Mouse (Mus musculus): ENCODE data around the gene Aak1.
"Not testable (repeated sequence)": the region's sequence is repeated elsewhere in the genome, so short reads cannot be mapped to it uniquely, and the experiment has no call there.

Aak1 gene

DNA sequence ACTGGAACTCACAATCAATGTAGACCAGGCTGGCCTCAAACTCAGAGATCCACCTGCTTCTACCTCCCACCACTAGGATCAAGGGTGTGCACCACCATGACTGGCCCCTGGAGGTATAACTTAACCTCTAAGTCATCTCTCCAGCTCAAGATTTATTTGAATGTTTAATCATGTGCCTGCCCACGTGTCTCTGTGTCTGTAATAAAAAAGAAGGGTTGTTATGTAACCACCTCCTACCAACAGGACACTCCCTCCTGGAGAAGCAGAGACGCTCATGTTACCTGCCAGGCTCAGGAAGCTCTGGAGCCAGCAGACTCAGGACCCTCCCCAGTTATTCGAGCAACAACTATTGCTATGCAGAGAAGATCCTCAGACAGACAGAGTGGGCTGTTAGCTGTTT lies 7.4 kb upstream of the Aak1 start:
- no peak for DNase-seq (ENCODE audit: low spot score)

DNA sequence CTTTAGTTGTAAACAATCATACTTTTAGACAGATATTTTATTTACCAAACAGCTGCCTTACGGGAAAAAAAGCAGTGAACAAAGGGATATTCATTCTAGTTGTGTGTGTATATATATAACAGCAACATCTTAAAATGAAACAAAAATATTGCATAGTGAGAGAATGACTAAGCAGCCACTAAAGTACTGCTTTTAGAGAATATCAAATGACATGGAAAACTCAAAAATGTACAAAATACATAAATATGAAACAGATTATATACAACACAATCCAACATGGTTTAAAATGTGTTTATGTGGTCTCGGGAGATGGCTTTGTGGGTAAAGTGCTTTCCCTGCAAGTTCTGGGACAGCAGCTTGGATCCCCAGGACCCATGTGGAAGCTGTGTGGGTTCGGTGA lies 5.7 kb upstream of the Aak1 start:
- no peak for DNase-seq (ENCODE audit: low spot score)

DNA sequence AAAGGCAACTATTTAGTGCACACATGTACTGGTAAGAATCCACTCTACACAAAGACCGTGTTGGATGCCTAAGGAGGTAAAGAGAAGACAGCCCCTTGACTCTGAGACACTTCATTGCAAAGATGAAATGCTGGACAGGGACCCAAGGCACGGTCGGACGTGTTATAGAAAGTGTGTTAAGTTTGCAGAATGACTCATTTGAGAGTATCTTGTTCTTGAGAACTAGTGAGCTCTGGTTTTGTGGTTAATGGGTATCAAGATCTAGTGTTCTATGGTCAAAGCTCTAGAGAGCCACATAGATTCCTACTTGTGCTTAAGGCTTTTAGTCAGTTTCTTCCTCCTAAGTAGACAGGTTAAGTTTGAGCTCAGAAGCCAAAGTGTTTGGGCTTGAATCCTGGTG lies 2.9 kb upstream of the Aak1 start:
- no peak for DNase-seq (ENCODE audit: low spot score)

DNA sequence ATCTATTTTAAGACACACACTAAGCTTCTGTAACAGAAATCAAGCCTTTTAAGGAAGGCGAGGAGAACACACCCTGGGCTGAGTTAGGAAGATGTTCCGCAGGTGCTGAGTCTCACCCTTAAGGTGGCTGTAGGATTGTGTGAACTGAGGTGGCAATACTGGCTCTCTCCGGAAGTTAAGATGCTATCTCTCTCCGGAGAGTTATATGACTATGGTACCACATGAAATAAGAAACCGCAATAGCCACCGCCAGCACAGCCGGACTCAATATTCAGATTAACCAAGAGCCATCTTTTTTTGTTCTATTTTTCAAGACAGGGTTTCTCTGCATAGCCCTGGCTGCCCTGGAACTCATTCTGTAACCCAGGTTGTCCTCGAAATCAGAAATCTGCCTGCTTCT lies 1.5 kb upstream of the Aak1 start:
- no peak for DNase-seq (ENCODE audit: low spot score)

DNA sequence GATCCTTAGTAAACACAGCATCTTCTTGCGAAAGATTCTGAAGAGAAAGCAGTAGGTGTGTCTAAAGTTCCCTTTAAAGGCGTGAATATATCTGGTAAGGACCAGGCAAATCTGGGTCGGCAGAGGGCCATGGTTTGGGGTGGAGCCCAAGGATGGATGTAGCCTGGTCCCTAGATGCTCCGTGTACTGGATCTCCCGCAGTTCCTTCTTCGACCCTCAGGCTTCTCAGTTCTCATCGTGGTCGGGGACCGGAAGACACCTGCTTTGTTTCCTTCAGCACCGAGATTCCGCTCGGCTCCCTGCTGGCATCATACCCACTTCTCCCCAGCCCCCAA lies 770 bp upstream of the Aak1 start:
- no peak for DNase-seq (ENCODE audit: low spot score)

DNA sequence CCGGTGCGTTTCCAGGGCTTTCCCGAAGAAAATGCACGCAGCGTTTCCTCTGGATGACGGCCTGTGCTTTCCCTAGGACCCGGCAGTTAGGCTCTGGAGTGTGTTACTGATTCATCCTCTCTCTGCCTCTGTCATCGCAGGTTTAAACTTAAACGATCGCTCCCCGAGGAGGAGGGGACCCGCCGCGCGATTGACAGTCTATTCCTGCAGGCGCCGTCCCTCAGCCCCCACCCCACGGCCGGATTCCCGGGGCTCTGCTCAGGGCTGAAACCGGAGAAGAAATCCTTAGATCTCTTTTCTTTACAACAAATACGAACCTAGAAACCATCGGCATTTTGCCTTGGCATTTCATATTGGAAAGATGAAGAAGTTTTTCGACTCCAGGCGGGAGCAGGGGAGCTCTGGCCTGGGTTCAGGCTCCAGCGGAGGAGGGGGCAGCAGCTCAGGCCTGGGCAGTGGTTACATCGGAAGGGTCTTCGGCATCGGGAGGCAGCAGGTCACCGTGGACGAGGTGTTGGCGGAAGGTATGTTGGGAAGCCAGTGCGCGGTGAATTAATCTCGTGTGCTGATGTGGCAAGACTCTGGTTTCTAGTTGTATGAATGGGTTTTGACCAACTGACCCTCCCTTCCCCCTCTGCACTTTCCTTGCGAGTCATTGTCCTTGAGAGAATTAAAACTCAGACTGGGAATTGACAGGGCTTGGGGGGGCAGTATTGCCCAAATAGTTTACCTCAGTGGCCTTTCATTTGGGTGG lies 552 bp downstream of the Aak1 start:
- DNase-seq (ENCODE audit: low spot score), result no peak

DNA sequence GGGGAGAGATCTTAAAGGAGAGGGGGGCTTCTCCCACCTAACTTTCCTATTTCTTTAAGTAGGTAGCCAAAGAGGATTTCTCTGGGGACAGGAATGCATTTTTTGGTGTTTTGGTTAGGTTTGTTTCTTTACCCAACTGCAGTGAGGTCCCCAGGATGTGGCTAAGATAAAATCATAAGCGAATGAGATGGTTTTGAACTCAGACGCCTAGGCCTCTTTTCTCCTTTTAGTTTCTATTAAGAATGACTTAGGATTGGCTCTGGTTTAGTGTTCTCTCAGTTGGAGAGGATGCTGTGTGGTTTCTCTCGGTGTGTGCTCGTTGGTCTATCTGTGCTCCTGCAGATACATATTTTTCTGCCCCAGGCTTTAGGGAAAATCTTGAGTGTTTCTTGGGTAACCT lies 1.3 kb downstream of the Aak1 start:
- no peak for DNase-seq (ENCODE audit: low spot score)

DNA sequence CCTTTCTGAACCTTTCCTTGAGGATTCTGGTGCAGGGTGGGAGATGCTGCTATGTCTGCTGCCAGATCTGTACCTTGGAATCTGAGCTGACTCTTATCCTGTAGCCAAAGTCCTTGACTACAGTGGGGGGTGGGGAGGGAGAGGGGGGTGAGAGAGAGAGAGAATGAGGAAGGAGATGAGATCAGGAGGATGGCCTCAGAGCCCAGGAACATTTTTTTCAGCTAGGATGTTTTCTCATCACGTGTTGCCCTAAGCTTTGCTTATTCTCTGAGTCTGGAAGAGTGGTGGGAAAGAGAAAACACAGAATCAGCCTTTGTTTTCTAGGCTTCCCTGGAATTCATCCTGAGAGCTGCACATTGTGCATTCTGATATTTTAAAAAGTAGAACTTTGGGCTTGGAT lies 2.2 kb downstream of the Aak1 start:
- DNase-seq (ENCODE audit: low spot score), result no peak

DNA sequence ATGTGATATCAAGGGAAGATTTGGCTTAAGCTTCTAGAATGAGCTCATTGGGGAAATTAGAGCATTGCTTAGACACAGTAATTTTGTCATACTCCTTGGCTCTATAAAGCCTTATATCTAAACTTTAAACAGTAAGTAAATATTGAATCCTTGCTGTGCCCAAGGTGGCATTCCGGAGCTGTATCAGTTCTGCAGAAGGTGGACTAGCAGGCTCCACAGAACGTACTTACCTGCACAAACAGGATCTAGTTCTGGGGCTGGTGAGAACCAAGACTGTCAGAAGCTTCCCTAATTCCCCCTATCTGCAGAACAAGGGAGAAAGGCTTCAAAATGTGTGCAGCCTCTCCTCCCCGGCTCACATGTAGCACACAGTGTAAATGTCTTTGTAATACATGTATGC lies 4.6 kb downstream of the Aak1 start:
- DNase-seq (ENCODE audit: low spot score), result no peak

DNA sequence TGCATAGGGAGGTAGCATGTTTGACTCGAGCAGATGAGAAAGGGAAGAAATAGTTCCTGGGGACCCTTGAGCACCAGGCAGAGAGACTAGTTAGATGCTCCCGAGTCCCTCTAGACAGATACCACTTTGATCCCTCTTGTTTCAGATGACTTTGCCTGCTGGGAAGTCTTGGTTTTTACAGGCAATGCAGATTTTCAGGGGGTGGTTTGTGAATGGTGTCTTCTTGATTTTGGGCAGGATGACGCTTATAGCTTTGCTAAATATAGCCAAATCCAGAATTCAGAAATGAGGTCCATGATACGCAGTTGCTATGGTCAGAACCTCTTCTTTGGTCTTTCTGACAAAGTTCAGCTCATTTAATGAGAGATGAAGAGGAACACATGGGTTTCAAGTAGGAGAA lies 5.6 kb downstream of the Aak1 start:
- DNase-seq (ENCODE audit: low spot score), result no peak

DNA sequence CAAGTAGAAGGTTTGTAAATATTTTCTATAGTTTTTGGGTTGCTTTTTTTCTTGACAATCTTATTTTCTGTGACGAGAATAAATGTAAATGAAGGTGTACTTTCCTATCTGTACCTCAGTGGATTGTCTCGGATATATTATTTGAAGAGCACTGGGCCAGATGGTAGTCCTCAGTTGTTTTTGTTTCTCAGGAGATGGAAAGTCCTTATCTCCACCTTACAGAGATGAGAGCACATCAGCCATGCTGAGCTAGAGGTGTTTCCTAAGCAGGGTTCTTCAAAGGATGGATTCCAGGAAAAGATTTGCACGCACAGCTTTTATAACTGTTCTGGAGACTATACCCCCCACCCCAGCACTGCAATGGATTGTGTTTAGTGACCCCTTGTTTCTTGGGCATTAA lies 9.3 kb downstream of the Aak1 start:
- no peak for DNase-seq (ENCODE audit: low spot score)

DNA sequence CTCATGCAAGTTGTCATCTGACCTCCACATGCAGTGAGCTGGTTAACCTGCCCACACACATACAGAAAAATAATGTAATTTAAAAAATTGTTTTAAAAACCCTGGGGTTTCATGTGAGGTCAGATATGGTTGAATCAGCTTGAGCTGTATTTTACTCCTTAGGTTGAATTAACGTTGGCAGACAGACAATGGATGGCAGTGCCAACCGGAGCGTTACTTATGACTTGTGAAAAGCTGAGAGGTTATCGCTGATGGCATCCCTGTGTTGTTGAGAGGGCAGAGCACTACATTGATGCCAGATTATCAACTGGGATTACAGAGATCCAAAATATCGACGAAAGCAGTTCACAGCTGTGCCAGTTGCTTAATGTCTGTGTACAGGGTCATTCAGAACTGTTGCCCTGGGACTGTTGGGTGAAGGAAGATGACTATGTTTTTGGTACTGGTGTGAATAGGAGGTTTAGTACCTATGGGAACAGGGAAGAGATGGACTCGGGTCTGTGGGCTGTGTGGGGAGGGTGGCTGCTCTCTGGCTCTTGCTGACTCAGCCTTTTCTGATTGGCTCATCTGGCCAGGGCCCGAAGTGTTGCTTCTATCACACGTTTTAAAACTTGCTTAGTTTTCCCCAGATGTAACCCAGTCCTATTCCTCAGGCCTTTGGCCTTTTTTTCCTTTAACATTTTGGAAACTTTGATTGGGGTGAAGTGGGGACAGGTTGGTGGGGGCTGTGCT lies 11.6 kb downstream of the Aak1 start:
- DNase-seq (ENCODE audit: low spot score), result no peak

DNA sequence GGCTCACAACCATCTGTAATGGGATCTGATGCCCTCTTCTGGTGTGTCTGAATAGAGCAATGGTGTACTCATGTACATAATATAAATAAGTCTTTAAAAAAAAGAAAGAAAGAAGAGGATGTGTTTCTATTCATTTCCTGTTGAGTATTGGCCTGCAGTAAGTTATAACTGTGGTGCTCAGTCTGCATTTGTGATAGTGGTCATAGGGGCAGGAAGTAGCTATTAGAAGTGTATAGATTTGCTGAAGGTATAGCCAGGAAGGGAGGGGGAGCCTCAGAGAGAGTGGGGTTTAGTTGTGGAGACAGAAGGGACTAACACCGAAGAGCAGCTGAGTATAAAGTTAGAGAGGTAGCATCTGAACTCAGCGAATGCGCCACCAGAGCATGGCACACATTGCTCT lies 15.0 kb downstream of the Aak1 start:
- DNase-seq (ENCODE audit: low spot score), result no peak

DNA sequence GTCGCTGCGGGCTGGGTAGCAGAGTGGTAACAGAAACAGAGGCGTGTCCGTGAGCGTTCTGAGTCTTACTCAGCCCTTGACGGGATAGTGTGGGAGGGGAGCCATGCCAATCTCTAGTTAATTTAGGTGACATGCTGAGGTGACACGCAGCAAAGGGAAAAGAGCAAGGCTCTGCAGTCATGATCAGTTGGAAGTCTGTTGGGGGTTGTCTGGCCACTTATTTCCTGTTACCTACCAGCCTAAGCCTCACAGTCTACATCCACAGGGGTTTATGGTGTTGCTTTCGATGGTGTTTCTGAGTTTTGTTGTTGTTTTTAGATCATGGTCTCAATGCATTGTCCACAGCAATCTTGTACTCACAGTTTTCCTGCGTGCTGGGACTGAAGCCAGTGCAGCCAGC lies 21.0 kb downstream of the Aak1 start:
- no peak for DNase-seq (ENCODE audit: low spot score)

DNA sequence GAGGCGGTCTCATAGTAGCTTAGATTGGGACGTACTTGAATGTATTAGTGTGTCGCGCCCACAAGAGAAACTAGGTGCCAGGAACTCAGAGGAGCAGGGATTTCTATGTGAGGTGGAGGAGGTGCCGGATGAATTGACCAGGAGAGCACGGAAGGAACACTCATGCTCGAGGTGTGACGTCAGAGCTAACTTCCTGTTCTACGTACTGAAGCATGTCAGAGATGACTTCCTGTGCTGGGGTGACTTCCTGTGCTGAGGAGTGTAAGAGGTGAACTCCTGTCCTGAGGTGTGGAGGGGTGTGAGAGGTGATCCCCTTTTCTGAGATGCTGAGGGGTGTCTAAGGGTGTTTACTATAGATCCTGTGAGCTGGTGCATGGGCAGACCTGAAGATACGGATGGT lies 22.5 kb downstream of the Aak1 start:
- no peak for DNase-seq (ENCODE audit: low spot score)

DNA sequence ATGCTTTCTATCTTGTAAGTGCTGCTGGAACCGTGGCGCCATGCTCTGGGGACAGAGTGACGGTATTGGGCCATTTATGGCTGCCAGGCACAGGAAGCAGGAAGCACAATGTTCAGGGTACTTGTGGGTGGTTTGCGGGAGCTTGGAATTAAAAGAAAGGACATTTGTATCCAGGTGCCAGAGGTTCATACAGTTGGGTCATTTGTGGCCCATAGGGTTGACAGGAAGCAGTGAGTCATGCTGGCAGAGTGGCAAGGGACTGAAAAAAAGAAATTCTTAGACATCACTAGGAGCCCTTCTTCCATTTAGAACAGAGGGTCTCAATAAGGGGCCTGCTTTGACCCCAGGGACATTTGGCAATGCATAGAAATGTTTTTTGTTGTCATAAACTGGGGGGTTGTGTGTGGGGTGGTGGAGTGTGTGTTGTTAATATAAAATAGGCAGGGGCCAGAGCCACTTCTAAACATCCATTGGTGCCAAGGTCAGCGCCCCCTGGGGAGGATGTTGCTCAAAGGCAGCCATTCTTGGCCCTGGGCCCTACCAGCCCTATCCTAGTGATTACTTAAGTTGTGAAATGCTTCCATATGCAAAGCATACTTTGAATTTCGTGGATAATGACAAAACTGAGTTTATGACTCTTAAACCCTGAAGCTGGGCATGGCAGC lies 25.5 kb downstream of the Aak1 start:
- DNase-seq (ENCODE audit: low spot score), result no peak

DNA sequence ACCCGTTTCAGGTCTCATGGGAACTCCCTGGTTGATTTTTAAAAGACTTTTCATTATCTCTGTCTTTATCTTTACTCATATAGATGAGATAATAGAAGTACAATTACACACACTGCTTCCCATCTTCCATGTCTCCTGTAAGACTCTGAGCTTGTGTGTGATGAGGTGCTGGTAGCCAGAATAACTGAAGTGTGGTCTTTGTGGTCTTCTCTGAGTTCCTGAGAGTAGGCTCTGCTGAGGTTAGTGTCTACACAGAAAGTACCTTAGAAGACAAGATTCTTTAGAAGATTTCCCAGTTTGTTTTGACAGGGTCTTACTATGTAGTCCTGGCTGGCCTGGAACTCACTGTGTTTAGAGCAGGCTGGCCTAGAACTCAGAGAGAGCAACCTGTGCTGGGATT lies 27.1 kb downstream of the Aak1 start:
- no peak for DNase-seq (ENCODE audit: low spot score)

DNA sequence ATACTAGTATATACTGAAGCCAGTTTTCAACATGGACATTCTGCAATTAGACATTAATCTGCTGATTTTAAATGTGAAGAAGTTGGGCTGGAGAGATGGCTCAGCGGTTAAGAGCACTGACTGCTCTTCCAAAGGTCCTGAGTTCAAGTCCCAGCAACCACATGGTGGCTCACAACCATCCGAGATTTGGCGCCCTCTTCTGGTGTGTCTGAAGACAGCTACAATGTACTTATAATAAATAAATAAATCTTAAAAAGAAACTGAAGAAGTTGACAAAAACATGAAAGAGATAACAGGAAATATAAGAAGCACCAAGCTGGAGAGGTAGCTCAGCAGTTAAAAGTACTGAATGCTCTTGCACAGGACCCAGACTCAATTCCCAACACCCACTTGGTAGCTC lies 29.3 kb downstream of the Aak1 start:
- DNase-seq (ENCODE audit: low spot score), result not testable (repeated sequence)

DNA sequence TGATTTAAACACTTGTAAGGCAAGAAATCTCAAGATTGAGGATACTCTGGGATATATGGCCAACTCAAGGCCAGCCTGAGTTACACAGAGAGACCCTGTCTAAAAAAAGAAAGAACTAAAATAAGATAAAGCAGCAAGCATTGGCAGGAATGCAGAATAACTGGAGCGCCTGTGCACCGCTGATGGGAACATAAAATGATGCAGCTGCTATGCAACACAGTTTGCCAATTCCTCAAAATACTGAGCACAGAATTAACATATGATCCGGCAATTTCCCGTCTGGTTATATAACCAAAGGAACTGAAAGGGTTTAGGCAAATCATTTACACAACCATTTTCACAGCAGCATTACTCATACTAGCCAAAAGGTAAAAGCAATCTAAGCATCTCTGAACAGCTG lies 30.0 kb downstream of the Aak1 start:
- no peak for DNase-seq (ENCODE audit: low spot score)

DNA sequence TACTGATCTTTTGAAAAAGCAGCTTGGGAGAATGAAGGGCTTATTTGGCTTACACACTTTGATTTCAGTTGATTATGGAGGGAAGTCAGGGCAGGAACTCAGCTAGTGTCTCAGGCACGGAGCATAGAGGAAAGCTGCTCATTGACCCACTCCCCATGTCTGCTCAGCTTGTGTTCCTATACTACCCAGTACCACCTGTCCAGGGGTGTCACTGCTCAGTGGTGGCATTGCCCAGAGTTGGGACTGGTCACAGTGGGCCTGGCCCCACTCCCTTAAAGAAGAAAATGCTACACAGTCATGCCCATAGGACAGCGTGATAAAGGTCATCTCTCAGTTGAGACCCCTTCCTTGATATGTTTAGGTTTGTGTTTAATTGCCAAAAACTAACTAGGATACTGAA lies 34.9 kb downstream of the Aak1 start:
- no peak for DNase-seq (ENCODE audit: low spot score)

DNA sequence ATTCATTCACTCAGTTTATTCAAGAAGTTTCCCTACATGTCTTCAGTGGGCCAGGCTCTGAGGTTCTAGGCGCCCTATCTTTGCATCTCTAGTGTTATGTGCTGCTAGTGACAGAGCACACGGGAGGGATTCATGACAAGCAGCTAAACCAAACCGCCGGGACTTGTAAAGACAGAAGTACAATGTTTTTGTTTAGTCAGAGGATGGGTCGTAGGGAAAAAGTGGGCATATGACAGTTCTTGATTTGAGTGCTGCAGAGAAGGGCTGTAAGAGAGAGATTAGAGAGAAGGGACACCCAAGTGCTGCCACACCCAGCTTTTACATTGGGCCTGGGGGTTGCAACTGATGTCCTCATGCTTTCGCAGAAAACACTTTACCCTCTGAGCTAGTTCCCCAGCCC lies 35.4 kb downstream of the Aak1 start:
- DNase-seq (ENCODE audit: low spot score), result no peak

DNA sequence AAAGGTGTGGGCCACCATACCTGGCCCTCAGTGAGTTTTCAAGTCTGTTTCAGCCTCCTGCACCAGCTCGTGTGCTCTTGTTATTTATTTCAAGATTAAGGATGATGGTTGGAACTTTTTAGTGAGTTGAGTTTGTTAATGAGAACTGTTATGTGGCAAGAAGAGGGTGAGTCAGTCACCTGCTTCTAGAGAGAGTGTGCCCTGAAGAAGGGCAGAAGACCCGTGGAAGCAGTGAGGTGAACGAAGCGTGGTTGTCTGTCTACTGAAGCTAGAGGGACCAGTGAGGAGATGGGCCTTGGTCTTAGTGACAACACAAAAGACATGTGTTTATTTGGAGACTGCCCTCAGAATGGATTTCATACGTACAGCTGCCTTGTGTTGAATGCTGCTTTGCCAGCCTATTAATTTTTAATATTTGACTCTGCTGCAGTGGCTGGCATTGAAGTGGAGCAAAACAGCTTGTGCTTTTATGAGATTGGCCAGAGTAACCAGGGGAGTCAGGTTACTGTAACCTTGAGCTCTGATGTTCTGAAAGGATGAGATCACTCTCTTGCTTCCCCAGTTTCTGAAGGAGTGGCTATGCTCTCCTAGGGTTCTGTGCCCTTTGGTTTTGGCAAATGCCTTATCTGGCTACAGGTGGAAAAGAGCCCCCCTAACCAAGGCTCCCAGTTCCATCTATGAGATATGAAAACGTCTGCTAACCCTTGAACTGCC lies 36.7 kb downstream of the Aak1 start:
- peak; percentile 54 for DNase-seq (ENCODE audit: low spot score)

DNA sequence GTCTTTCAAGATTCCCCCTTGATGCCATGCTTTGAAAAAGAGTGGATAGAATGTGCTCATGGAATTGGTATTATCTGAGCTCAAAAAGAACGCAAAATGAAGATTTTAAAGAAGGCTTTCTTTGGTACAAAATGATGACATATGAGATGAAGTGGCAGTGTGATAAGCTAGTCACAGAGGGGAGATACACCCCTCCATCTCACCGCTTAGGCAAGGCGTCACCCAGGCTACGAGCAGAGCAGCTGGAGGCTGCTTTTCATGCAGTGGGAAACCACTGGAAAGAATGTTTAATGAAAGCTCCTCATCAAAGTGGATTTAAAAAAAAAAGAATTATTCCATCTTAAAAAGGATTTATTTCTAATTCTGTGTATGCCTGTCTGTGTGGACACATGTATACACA lies 37.5 kb downstream of the Aak1 start:
- no peak for DNase-seq (ENCODE audit: low spot score)

Measured in ovary, adult 18-20 months (tissue).